Mouse (Mus musculus) forelimb bud, embryonic 11.5 days (tissue): ENCODE measurements at regions not wholly inside any gene's neighbourhood (a gene's known extent, or its start where the extent isn't known, plus 50 kb on each side); places are given as distances from the start of the nearest gene placed in this dataset.

Experiments
- DNase-seq: peaks from one replicate; pipeline ENCODE4 v3.0.0-alpha.2; 2012; ENCODE audit warnings: low read depth, low spot score

GRCm38 (mm10) chr8:86180793-86181192 lies 340.0 kb downstream of the Phkb start:
- no peak for DNase-seq

- DNase-seq, result no peak
These were observed 329.3 kb downstream of the Phkb start for GRCm38 (mm10) chr8:86170091-86170490.

- no peak for DNase-seq
These were observed 324.1 kb downstream of the Phkb start for GRCm38 (mm10) chr8:86164818-86165217.

- DNase-seq, result no peak
These were observed 318.5 kb downstream of the Phkb start for GRCm38 (mm10) chr8:86159074-86159783.

GRCm38 (mm10) chr8:86147586-86147985 lies 306.8 kb downstream of the Phkb start:
- DNase-seq, result no peak

- no peak for DNase-seq
These were observed 284.5 kb downstream of the Phkb start for GRCm38 (mm10) chr8:86125244-86125643.

- no peak for DNase-seq
These were observed 283.9 kb downstream of the Phkb start for GRCm38 (mm10) chr8:86124655-86125054.
